ENCODE assay signal across 19 mouse cellular contexts in the genomic region with DNA sequence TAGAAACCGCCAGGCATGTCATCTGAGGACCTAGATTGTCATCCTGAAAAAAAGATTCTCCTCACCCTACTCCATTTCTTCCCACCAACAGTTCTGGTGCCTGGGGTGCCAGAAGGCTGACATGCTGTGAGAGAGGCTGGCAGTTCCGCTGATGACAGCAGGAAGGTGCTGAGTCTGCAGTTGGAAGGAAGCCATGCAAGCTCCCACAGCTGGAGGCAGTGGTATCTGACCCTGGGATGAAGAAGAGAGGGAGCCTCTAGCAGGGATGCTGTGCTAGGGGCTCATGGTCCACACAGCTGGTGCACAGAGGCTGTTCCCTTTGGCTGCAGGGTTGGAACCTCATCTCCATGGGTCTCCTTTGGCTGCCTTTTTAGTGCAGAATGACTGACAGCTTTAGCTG.
DNase-seq lines count a peak whose midpoint lies in the region; ATAC-seq and TF ChIP-seq lines count a peak whose summit lies in the region.
"Had no signal": no experiment of that assay in that cellular context is flagged by ENCODE, and none has a peak within 500 bp of the region (broad histone marks: within the 10 kb centered on the region; RNA-seq: fewer than 3 reads in every experiment).

No protein-coding gene starts in this region.

- no peaks in the 10 kb centered on the region for H3K4me1 ChIP-seq in heart, adult 2 months (ENCODE audit: control insufficient read depth, insufficient read depth, low read length)
- H3K4me1 ChIP-seq: embryonic facial prominence, embryonic 12.5 days; megakaryocyte, embryonic 14.5 days had no signal

- TF ChIP-seq EP300 in heart, adult 2 months (IDR thresholded peaks at IDR 0.05; ENCODE audit: insufficient read depth, low read depth, low read length), result no peak

- no peaks in the 10 kb centered on the region for H3K27me3 ChIP-seq in heart, adult 2 months (ENCODE audit: control insufficient read depth, insufficient read depth, low read length)
- H3K27me3 ChIP-seq: embryonic facial prominence, embryonic 12.5 days; hindbrain, embryonic 13.5 days; megakaryocyte, embryonic 14.5 days had no signal

- no peaks in the 10 kb centered on the region for H3K36me3 ChIP-seq in heart, adult 2 months (ENCODE audit: control insufficient read depth, insufficient read depth, low read length)
- H3K36me3 ChIP-seq: embryonic facial prominence, embryonic 12.5 days; G1E; hindbrain, embryonic 13.5 days had no signal

- no peak for TF ChIP-seq CTCF in layer of hippocampus, adult 2 months (conservative IDR thresholded peaks at IDR 0.05)
- no peak for TF ChIP-seq CTCF in heart, adult 2 months (IDR thresholded peaks at IDR 0.05)

- WGBS in heart, adult 2 months, result 54% methylated on average over 2 of the region's 2 CpGs

- H3K79me2 ChIP-seq in heart, adult 2 months (replicated peaks; ENCODE audit: control insufficient read depth, insufficient read depth, low read length), result no peaks in the 10 kb centered on the region

- H3K4me3 ChIP-seq in layer of hippocampus, adult 2 months, result no peak overlapping the region
- no peak overlapping the region for H3K4me3 ChIP-seq in heart, adult 2 months
- H3K4me3 ChIP-seq: embryonic facial prominence, embryonic 12.5 days; hindbrain, embryonic 13.5 days; megakaryocyte, embryonic 14.5 days had no signal

- no peak for TF ChIP-seq POLR2A in heart, adult 2 months (IDR thresholded peaks at IDR 0.05; ENCODE audit: insufficient read depth, low read depth, low read length)

- ATAC-seq in cerebellum, adult (ENCODE audit: insufficient number of reproducible peaks, low FRiP score, low TSS enrichment), result no peak
- no peak for ATAC-seq in erythroid progenitor cell, adult 5-6 weeks (replicated peaks; ENCODE audit: low FRiP score, poor library complexity, severe bottlenecking)
- ATAC-seq: CD4-positive, CD25-positive, alpha-beta regulatory T cell, adult 4 months; liver, postnatal 0 days; midbrain, embryonic 16.5 days had no signal

- intact Hi-C loops in heart, adult 2 months (cut with DNase I), result no loop called here

- peak overlapping the region; percentile 64; the same call in 1 of the 2 replicates for H3K27ac ChIP-seq in layer of hippocampus, adult 2 months
- H3K27ac ChIP-seq in heart, adult 2 months, result no peak overlapping the region
- H3K27ac ChIP-seq: embryonic facial prominence, embryonic 12.5 days; hindbrain, embryonic 13.5 days had no signal

- H3K9ac ChIP-seq in heart, adult 2 months (ENCODE audit: low read depth, low read length), result no peak overlapping the region
- H3K9ac ChIP-seq: embryonic facial prominence, embryonic 12.5 days; hindbrain, embryonic 13.5 days; liver, postnatal 0 days had no signal

- DNase-seq in cerebellum, adult 11 months, result peak; percentile 24
- DNase-seq in right cerebral cortex, adult 18-20 months, result peak; percentile 35
- DNase-seq in right cerebral cortex, adult 2 months (ENCODE audit: low spot score in 2 of 2), result no peak
- DNase-seq in layer of hippocampus, adult 2 months (ENCODE audit: low spot score in 2 of 2), result peak; percentile 39 to 65
- DNase-seq in right cerebral cortex, postnatal 4 days, result peak; percentile 26
- no peak for DNase-seq in heart, adult 2 months
- DNase-seq: kidney, adult 9 months; liver; liver, postnatal 0 days; lung, postnatal 14 days; thymus, postnatal 36 days had no signal

Comparison
In these comparisons a context has a peak if more than half of its experiments do, and no peak if none do; other contexts are left out.
1. DNase-seq: peak in cerebellum, adult 11 months (single experiment), right cerebral cortex, adult 18-20 months (single experiment), layer of hippocampus, adult 2 months (2 of 2) and right cerebral cortex, postnatal 4 days (single experiment); none in right cerebral cortex, adult 2 months (0 of 2) and heart, adult 2 months (0 of 2).